Mouse (Mus musculus) ES-E14 (cell line): ENCODE measurements around the gene Cux1.

ENCODE experiments used
- HCFC1 ChIP-seq: IDR thresholded peaks from 2 replicates; pipeline ENCODE4 v1.6.1; 2012; ENCODE audit warnings: low read length, inconsistent platforms, borderline replicate concordance; ENCODE audit not compliant: insufficient read depth
- ZC3H11A ChIP-seq: IDR thresholded peaks from 2 replicates; pipeline ENCODE4 v1.6.1; 2012; ENCODE audit warnings: low read depth, mild to moderate bottlenecking, inconsistent platforms, low read length, borderline replicate concordance
- ZNF384 ChIP-seq: IDR thresholded peaks from 2 replicates; pipeline ENCODE4 v1.6.1; 2012; ENCODE audit warnings: low read depth, low read length, inconsistent platforms

DNA sequence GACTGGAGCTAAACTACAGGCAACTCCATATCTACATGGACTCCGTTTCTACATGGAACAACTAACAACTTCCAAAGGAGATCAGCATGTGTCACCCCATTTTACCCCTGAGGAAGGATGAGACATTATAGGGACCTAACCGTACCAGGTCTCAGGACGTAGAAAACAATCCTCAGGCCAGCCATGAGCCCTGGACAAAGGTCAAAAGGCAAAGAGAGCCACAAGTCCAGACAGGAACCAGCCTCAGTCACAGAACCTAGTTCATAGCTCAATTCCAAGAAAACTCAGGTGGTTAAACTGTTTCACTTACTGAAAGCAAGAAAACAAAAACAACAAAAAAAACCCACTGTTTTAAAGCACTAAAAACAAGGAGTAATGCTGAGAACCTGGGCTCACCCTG, 50.7 kb downstream of the Cux1 start:
- TF ChIP-seq HCFC1 = no peak
- no peak for TF ChIP-seq ZC3H11A
- no peak for TF ChIP-seq ZNF384
